Mouse (Mus musculus) urinary bladder, postnatal 25 days (tissue): ENCODE results near the gene Crcp.

Experiments used
- DNase-seq: peaks from one replicate; pipeline ENCODE4 v3.0.0; 2022; ENCODE audit warnings: low spot score

Gene Crcp

DNA sequence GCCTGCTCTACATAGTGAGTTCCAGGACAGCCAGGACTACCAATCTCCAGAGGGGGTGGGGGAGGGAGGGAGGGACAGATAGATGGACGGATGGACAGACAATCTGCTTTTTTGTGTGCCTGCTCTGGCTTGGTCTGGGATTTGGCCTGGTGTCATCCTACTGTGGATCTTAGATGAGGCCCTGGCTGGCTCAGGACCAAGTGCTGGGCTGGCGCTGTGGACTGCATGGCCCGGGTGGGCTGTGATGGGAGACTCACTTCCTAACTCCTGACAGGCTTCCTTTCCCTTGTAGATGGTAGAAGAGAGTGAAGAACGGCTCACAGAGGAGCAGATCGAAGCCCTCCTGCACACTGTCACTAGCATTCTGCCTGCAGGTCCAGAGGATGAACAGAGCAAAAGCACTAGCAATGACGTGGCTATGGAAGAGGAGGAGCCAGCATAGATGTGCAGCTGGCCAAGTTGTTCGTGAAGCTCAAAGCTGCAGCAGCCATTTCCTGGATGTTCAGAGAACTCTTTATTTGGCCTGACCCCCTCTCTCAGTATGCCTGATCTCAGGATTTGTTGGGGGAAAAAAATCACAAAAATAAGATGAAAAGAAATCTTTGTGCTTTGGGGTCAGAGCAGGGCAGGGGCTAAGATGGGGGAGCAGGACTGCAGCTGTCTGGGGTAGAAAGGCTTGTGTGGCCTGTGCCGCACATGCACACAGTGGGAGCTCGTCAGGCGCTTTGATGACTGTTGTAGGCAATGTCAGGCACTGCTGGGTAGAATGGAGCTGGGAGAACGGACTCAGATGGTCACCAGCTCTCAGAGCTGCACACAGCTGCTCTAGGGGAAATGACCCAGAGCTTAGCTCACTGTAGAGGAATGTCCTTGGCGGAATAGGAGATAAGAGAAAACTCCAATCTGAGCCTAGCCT lies 30.6 kb downstream of the Crcp start:
- no peak for DNase-seq

DNA sequence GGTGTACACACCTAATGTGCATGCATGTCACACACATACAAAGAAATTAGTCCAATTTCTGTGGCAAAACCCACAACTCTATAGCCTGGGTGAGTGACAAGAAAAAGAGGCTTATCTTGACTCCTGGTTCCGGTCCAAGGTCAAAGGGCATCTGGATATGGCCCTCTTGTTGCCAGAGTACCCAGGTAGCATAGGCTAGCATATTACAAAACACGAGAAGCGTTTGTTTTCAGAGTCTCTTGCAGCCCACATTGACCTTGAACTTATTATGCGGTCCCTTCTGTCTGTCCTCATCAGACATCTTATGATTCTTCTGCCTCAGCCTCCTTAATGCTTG lies 31.2 kb downstream of the Crcp start:
- DNase-seq, result no peak

DNA sequence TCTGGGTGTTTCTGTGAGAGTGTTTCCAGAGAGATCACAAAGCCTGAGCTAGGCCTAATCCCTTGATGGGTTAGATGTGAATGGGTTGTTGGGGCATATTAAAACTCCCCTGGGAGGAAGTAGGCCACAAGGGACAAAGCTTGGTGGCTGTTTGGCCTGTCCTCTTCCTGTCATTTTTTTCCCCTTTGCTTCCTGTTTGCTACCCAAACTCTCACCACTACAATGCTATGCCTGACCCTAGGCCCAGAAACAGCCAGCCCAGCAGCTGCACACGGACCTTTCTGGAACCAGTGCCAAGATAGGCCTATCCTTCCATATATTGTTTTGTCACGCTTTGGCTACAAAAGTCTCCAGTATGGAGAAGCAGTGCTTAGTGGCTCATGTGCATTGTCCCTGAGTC lies 33.0 kb downstream of the Crcp start:
- no peak for DNase-seq

DNA sequence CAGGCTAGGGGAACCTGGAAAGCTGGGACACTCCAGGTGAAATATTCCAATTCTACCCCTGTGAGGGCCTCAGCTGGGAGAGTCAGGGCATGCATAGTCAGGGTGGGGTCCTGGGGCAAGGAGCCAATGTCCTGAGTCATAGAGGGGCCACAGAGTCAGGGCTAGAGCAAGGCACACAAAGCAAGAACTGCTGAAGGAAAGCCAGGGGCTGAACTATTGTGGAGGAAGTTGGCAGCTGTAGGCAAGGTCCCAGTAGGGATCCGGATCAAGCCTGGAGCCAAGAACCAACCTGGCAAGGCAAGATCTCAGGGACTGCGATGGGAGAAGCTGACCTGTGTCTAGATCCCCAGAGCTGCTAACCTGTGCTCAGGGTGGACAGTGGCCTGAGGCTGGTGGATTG lies 34.7 kb downstream of the Crcp start:
- no peak for DNase-seq

DNA sequence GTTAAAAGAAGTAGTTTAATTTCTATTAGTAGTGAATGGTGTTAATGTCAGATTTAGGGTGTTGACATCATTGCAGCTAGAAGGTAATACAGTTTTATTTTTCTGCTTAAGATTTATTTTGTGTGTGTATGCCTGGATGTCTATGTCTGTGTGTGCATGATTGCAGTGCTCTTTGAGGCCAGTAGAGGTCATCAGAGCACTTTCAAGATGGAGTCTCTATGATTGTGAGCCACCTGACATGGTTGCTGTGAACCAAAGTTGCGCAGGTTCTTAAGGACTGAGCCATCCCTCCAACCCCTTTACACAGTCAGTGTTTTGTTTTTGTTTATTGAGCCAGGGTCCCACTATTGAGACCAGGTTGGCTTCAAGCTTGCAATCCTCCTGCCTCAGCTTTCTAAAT lies 36.5 kb downstream of the Crcp start:
- DNase-seq, result no peak

DNA sequence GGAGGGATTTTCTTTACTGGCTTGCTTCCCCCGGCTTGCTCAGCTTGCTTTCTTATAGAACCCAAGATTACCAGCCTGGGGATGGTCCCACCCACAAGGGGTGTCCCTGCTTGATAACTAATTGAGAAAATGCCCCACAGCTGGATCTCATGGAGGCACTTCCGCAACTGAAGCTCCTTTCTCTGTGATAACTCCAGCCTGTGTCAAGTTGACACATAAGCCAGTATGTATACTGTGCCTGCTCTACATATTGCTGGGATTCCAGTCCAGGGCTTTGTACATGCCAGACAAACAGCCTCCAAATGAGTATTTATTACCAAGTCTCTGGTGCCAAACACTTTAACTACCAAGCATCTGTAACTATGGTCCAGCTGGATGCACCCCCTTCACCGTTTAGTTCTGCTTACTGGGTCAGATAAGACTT lies 38.8 kb downstream of the Crcp start:
- DNase-seq, result no peak

DNA sequence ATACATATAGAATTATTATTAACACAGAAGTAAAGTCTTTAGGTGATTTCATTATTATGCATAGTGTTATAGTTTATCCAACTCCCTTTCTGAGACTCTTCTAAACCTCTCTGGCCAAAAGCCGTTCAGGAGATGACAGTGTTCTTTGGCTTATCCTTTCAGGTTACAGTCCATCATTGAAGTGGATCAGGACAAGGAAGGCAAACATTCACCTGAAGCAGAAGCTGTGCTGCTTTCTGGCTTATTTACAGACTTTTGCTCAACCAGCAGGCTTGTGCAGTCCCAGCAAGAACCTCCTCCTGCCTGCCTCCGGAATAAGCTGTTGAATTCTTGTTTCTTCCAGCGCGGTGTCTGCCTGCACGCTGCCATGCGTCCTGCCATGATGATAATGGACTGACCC lies 43.9 kb downstream of the Crcp start, which contains the start of gene Tpst1:
Gene Tpst1, plus strand, starts transcription at position 301 of the 400 bp plus-strand sequence.
- no peak for DNase-seq

DNA sequence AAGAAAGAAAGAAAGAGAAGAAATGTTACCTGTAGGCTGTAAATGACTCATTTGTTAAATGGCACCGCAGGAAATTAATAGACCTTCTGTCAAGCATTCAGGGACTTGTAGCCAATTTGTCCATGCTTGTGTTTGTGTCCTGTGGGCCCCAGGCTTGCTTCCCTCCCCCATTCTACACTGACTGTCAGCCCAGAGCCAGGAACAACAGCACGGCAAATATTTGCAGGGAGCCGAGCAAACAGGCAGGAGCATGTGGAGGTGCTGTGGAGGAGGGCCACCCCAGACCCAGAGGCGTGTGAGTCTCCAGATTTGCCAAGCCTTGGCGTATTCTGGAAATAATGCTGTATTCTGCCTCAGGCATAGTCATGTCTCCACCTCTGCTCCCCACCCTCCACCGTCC lies 45.4 kb downstream of the Crcp start:
- DNase-seq, result no peak

DNA sequence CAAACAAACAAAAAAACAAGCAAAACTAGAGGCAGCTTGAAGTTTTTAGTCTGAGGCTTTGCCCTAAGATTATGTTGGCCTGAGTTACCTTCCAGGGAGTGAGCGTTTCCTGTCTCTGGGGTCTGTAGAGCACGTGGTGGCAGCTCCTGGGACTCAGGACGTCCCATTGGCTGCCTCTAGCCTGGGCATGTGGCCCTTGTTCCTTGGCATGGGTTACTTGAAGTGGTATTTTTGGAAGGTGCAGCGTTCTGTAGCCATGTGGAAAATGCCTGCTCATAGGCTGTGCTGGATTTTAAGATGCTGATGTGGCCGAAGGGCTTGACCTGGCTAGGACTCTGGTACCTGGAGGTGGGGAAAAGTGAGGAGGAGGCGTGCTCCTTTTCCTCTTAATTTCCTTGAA lies 47.3 kb downstream of the Crcp start:
- DNase-seq, result no peak

DNA sequence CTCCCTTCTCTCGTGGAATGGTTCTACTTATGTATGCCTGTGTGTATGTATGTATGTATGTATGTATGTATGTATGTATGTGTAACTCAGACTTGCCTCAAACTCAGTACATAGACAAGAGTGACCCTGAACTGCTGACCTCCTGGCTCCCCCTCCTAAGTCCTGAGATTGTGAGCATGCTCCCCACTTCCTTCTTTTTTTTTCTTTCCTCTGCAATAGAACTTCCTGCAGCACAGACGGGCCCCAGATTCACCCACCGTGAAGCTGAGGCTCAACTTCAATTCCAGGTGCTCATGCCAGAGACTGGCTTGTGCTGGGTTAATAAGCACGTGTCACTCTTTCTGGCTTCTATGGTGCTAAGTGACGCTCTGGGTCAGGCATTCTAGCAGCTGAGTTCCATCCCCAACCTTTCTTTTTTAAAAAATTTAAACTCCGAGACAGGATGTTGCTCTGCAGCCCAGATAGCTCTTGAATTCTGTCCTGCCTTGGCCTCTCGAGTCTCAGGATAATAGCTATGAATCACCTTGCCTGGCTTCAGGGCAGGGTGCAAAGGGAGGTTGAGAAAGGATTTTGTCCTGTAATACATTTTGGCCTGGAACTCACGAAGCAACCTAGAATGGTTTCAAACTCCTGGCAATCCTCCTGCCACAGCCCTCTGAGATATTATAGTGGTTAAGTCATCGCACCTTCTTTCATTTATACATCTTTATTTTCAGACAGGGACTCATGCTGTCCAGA lies 49.2 kb downstream of the Crcp start:
- DNase-seq, result no peak

DNA sequence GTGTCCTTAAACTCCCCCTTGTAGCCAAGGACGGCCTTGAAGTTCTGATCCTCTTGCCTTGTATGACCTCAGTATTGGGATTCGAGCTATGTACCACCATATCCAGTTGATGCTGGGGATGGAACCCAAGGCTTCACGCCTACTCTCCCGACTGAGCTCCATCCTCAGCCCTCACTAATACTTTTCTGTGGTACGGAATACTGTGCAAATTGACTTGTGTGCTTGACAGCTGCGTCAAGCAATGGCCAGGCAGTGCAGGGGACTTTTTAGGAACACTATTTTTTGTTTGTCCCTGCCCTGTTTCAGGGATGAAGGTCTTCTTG lies 49.7 kb downstream of the Crcp start:
- DNase-seq, result no peak

DNA sequence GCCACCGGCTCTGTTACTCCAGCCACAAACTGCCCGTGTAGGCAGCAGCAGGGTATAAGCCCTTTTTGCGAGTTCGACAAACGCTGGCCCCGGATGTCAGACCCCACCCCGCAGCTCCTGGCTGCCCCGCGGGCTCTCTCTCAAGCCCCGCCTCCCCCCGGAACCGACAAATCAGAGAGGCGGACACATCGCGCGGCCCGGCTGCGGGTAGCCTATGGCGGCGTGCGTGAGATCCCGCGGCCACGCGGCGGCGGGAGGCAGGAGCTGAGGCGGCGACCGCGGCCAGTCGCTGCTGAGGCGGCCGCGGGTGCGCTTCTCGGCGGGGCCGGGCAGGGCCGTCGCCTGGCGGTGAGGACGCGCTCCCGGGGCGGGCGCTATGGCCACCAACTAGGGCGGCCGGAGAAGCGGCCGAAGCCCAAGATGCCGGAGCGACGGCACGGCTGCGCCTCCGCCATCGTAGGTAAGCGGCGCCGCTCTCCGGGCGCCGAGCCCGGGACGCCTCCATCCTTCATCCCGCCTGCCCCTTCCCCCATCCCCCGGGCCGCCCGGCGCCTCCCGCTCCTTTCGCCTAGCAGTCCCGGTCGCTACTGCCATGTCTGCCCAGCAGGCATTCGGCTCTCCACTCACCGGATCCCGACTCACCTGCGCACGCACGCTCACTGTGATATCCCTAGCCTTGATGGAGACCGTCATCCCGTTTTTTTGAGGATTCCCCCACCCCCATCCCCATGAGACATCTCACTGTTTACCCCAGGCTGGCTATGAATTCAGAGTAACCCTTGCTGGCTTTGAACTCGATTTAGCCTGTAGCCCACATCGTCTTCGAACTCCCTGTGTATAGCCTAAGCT lies 50.3 kb downstream of the Crcp start:
- peak; percentile 97 for DNase-seq

DNA sequence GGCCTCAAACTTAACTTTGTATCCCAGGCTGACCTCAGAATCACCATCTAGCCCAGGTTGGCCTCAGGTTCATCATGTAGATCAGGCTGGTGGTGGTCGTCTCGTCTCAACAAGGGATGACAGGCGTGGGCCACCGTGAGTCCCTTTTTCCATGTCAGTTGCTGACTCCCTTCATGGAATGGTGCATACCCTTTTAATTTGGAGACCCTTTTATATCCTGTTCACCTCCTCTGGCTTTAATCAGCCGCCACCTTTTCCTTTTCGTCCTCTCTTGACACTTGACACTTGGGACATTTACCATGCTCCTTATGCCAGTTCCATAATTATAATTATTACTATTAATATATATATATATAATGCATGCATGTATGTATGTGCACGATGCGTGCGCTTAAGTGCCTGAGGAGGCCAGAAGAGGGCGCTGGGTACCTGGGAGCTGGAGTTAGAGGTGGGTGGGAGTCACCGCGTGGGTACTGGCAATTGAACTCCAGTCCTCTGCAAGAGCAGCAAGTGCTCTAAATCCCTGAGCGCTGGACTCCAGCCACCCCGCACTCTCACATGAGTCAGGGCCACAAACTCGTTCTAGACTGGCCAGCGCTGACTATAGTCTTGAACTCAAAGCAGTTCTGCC lies 51.1 kb downstream of the Crcp start:
- no peak for DNase-seq

DNA sequence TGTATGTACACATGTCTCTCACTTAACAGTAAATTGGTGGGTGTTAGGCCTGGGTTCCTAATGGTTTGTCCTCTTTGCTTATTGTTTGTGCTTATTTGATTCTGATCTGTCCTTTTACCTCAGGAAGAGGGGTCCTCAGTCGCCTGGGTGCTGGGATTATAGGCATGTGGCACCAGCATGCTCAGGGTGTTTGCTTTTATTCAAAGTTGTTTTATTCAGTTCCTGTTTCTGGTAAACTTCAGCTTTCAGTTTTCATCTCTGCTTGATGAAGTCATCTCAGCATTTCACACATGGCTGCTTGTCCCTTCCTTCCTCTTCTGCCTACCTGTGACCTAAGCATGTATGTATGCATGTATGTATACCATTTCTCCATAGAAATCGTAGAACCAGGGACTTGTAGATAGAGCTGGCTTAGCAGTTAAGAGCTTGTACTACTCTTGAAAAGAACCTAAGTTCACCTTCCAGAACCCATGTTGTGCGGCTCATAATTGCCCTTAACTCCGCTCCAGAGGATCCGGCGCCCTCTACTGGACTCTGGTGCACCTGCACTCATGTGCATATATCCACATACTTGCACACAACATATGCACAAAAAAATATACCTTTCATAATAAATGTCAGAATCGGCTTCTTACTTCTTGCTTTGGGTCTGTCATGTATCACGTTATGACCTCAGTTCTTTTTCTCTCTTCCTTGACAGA lies 52.2 kb downstream of the Crcp start:
- no peak for DNase-seq

DNA sequence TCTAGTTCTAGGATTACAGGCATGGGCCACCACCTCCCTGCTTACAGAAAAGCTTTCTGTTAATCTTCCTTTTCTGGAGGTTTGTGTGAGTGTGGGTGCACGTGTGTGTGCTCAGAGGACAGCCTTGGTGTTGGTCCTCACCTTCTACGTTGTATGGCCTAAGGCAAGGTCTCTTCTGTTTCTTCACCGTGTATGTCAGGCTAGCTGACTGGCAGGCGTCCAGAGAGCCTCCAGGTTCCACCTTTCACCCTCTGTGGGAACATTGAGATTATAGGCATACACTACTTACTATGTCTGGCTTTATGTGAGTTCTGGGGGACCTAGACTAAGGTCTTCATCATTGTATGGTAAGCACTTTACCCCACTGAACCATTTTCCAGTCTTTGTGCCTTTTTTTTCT lies 53.3 kb downstream of the Crcp start:
- no peak for DNase-seq

DNA sequence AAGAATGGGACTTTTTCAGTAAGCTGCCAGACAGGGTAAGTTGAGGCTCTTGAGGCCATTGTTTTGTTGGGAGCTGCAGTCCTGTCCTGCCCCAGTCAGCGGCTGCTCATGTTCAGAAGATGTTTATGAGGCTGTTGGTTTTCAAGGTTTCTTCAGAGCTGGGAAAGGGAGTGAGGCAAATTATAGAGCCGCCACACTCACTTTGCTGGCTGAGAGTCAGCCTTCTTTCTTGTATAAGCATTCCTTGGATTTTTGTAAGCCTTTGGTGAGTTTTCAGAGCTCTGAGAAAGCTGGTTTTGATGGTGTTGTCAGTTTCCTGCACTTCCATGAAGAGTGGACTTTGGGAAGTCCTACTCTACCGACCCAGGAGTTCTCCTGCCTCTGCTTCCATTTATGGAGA lies 55.2 kb downstream of the Crcp start:
- DNase-seq, result no peak

DNA sequence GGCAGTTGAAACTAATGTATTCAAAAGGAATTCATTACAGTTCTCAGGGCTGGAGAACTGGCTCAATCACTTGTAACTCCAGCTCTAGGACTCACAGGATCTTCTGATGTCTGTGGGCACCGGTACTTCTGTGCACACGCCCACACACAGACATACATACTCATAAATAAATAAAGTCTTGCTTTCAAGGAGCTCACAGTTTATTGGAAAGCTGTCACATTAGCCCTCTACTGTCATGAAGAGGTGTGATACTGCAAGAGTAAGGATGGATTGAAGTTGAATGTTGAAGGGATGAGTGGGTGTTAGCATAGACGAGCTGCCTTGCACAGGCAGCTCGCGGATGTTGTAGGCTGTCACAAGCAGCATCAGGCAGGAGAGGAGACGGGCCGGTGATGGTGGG lies 58.9 kb downstream of the Crcp start:
- no peak for DNase-seq

DNA sequence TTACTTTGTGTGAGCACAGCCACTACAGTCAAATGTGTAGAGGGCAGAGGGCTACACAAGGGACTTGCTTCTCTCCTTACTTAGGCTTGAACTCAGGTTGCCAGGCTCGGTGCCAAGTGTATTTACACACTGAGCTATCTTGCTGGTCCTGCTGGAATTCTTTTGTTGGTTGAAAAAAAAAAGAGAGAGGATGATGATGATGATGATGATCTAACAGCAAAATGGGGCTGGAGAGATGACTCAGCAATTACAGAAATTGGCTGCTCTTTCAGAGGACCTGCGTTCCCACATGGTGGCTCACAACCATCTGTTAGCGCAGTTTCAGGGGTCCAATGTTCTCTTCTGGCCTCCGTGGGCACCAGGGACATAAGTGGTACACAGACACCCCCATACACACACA lies 59.5 kb downstream of the Crcp start:
- no peak for DNase-seq

DNA sequence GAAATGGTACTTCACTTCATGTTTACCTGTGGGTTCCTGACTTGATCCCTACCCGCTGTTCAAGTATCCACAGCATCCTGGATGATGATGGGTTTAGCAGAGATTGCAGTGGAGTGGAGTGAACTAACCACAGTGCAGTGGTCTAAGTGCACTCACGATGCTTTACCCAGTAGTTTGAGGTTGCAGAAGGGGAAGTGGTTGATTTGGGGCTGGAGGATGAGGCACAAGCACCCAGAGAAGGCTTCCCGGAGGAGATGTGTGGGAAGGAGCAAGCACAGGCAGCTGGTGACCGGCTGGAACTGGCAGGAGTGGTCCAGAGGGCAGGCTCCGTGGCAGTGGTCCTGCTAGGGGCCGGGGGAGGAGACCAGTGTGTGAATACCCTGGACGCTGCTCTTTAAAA lies 60.1 kb downstream of the Crcp start:
- no peak for DNase-seq

DNA sequence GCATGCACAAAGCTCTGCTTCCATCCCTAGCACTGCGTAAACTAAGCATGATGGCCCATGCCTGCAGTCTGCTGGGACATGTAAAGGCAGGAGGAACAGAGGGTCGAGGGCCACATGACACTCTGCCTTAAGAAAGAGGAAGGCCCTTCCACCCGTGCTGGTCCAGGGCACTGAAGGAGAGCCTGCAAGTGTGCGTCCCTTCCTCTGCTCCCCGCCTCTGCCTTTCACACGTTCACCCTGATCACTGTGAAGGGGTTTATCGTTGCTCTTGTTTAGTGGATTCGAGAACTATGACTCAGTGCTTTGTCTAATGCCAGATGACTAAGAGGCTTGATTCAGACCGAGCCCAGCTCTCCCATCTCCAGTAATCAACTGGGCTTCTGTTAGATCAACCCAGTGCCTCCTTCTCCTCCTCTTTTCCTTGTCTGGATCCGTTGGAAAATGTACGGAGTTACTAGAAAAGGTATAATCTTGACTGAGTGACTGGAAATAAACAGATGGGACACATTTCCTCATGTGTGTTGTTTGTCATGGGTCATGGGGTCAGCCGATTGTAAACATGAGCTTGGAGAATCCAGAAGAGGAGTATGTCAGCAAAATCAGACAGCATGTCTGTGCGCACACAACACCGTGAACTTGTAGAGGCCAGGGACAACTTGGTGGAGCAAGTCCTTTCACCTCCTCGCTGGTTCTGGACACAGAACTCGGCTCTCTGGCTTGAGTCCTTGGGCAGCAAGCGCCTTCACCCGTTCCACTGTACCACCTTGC lies 60.7 kb downstream of the Crcp start:
- DNase-seq, result no peak

DNA sequence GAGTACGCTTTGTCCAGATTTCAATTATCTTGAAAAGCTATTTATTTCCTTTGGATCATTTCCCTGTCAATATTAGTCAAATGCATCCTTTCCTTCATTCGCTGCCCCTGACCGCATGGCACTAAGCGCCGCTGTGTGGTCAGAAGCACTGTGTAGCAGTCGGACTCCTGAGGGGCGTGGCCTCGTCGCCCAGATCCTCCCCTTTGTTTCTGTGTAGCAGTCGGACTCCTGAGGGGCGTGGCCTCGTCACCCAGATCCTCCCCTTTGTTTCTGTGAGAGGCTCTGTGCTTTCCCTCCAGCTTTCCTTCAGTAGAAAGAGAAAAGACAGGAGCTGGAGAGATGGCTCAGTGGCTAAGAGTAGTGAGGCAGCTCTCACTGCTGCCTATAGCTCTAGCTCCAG lies 67.7 kb downstream of the Crcp start:
- no peak for DNase-seq
